Mouse (Mus musculus): ENCODE measurements at regions not wholly inside any gene's neighbourhood (a gene's known extent, or its start where the extent isn't known, plus 50 kb on each side); places are given as distances from the start of the nearest gene placed in this dataset.

- DNase-seq: no peak
Measured at GRCm38 (mm10) chr9:52298329-52298728, 130.0 kb upstream of the Zc3h12c start.

- no peak for DNase-seq
Measured at GRCm38 (mm10) chr9:52294699-52295098, 126.3 kb upstream of the Zc3h12c start.

- no peak for DNase-seq
Measured at GRCm38 (mm10) chr9:52289069-52289468, 120.7 kb upstream of the Zc3h12c start.

DNA sequence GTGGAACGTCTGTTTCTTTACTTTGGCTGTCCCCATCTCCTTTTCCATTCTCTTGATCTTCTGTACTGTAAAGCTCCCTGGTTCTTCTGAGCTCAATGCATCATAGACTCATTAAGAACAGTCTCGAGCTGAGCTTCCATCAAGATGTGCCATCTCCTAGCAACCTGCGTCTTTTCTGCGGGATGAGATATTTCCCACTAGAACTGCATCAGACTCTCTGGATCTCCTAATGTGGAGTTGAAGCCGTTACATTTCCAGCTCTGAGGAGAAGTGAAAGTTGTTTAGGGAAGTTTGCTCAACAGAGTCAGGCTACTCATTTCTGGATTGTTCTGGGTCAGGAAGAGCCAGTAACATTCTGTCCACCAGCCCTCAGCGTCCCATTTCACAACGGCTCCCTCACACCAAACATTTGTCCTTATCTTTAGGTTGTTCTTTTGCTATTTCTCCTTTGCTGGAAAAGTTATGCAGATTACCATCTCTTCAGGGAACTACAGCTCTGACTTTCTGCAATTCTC lies 119.4 kb upstream of the Zc3h12c start:
- DNase-seq: no peak

DNA sequence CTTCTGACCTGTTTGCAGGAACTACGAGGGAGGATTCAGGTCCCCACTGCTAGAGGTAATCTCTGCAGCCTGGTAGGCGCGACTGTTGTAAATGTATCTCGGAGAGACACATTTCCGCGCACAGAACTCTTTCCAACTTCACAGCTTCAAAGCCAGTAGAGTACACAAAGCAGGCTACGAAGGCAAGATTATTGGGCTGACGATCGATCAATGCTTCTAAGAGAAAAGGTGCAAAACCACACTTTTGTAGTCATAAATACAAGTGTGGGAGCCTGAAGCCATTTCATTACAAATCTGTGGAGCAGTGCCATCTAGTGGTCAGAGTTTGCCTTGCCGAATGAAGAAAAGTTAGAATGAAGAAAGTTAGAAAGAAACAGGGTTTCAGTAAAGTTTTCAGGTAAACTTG lies 118.9 kb upstream of the Zc3h12c start:
- DNase-seq: peak; percentile 61

- DNase-seq: no peak
Measured at GRCm38 (mm10) chr9:52286104-52286503, 117.7 kb upstream of the Zc3h12c start.

DNA sequence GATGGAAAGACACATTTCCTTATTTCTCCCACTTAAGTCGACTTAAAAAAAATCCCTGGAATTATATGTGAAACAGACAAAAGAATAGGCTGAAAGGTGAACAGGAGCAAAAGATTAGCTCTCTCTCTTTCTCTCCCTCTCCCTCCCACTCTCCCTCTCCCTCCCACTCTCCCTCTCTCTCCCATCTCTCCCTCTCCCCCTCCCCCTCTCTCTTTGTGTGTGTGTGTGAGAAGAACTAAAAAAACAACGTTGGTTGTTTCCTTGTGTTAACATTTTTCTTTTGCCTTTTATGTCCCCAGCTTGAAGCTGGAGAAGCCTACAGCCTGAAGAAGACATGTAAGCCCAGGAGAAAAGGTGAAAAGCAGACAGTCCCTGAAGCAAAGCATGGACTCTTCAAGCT lies 115.2 kb upstream of the Zc3h12c start:
- DNase-seq: no peak

- DNase-seq: no peak
Measured at GRCm38 (mm10) chr9:52280995-52281394, 112.6 kb upstream of the Zc3h12c start.

DNA sequence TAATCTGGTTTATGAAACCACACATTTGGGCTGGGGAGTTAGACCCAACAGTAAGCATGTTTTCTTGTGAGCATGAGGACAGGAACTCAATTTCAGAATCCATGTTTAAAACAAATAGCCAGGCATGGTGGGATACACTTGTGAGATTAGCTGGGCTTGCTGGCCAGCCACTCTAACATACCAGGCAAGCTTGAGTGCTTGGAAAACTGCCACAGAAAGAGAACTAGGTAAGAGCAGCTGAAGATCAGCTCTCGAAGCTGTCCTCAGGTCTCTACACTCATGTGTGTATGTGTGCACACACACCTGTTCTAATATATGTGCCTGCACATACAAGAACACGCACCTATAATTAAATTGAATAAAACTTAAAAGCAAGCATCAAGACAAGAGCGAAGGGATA lies 112.2 kb upstream of the Zc3h12c start:
- no peak for DNase-seq

GRCm38 (mm10) chr9:52278701-52279023 lies 110.3 kb upstream of the Zc3h12c start:
- DNase-seq: no peak

DNA sequence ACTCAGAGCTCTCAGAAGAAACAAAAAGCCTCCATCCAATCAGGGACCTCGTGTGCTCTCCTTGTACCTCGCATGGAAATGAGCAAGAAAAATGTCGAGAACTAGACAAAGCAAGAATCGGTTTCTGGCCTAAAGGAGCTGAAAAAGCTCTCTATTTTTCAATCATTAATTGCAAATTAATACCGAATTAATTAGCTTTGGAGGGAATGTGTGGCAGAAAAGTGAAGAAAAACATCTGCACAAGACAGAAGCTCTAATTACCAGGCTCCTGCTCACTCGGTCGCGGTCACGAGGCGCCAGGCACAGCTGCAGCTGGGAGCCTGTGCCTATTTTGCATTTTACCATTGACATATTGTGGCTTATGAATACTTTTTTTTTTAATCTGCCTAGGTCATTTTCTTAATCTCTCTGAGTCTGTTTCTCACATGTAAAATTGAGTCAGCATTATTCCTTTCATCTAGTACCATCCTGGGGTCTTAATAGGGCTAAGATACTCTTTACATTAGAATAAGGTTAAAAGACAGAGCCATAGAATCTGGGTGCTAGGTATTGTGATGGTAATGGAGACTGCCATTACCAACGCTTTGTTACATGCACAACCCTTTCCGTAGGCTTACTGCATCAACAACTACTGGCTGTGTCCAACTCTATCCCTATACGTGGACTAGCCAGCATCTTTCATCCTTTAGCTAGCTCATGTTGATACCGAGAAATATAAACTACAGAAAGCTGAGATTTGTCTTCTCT lies 109.8 kb upstream of the Zc3h12c start:
- no peak for DNase-seq

DNA sequence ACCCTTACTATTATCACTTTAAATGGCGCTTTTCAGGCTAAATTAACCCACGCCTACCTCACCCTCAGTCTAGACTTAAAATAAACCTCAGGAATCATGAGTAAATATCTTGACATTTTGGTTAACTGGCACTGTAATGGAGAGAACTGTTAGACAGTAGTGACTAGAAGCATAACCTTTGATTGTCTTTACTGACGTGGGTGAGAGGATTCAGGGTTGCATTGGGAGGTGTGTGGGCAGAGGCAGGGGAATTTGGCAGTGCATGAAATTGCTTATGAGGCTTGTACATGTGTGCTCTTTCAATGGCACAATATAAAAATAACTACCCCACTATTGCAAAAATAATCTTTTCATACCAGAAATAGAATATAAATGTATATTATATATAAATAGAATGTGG lies 105.6 kb upstream of the Zc3h12c start:
- no peak for DNase-seq

GRCm38 (mm10) chr9:52272668-52273067 lies 104.3 kb upstream of the Zc3h12c start:
- DNase-seq: no peak

DNA sequence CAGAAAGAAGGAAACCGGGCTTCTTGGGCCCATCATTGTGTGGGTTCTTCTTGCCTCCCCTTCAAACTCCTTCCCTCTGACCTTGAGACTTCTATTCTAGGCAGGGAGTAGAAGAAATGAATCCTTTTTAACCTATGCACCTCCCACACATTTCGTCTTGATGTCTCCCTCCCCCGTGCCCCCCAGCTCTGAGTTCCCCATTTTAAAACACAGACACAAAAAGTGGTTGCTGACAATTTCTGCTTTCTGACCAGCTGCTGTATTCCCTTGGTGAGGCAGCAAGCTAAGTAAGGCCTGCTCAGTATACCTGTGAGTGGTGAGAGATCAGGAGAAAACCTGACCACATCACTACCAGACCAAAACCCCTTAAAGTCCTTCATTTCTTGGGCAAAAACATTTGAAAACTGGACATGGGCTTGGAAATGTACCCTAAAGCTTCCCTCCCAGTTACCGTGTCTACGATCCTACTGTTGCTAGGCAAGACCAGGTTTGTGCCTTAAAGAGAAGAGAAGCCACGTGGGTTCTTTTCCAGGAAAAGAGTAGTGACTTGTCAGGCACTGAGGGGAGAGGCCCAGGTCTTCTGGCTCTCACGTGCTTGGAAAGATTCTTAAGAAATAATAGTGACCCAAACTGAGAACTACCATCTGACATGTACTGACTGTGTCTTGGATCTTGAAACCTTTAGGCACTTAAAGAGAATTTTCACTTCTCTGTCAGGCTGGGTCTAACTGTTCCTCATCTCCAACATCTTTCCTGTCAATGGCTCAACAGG lies 103.2 kb upstream of the Zc3h12c start:
- no peak for DNase-seq

GRCm38 (mm10) chr9:52261538-52261937 lies 93.2 kb upstream of the Zc3h12c start:
- no peak for DNase-seq

DNA sequence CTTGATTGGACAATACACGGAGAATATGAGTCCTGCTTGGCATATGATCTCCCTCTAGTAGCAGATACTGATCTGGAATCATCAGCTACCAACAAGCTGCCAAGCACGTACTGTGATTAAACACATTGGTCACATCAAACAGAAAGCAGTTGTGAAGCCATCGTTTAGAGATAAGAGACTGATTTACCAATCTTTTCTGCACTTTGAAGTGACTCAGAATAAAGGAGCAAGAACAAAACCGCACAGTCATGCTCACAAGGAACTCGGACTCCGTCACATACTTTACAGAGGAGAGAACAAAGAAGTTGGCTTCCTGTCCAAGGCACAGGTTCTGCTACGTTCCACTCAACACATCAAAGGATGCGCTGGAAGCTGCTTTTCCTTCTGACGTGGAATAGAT lies 91.1 kb upstream of the Zc3h12c start:
- no peak for DNase-seq

DNA sequence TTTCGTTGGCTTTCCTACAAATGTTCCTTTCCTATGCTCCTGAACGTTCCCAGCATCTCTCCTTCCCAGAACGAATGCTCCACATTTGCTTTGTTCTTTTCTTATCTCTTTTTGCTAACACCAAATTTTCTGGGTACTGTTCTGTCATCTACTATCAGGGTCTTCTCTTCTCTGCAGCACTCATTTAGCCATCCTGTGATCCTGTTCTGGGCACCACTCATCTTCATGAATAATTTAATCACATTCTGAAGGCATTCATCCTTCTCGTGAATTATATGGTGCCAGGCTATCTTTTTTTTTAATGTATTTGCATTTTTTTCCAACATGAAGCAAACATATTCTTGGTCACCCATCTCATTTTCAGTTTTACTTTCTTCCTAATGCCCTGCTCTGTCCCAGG lies 87.3 kb upstream of the Zc3h12c start:
- DNase-seq: no peak

GRCm38 (mm10) chr9:52254475-52254874 lies 86.1 kb upstream of the Zc3h12c start:
- DNase-seq: no peak

- no peak for DNase-seq
Measured at GRCm38 (mm10) chr9:52251455-52251854, 83.1 kb upstream of the Zc3h12c start.

DNA sequence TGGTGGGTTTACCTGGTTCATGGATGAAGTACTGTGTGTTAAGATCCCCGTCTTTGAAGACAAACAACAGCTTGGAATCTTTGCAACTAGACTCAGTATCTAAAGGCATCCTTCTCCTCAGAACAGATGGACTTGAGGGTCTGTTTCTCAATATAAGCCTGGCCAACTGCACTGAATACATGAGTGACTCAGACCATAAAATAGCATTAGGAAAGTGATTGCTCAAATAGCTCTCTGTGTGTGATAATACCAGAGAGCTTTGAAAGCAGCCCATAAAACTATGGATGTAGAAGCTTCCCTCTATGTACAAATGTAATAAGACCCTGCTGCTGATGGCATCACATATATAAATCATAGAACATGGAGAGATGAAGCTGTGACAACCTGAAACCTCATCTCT lies 78.3 kb upstream of the Zc3h12c start:
- DNase-seq: no peak

- no peak for DNase-seq
Measured at GRCm38 (mm10) chr9:52244081-52244480, 75.7 kb upstream of the Zc3h12c start.

GRCm38 (mm10) chr9:52243032-52243431 lies 74.7 kb upstream of the Zc3h12c start:
- no peak for DNase-seq

- DNase-seq: no peak
Measured at GRCm38 (mm10) chr9:52241577-52241976, 73.2 kb upstream of the Zc3h12c start.

Data from gastrocnemius, postnatal 10 days (tissue).